Mouse (Mus musculus) splenic B cell, adult 2 months (primary cell): ENCODE measurements at regions not wholly inside any gene's neighbourhood (a gene's known extent, or its start where the extent isn't known, plus 50 kb on each side); places are given as distances from the start of the nearest gene placed in this dataset.
"Not testable (repeated sequence)": the region's sequence is repeated elsewhere in the genome, so short reads cannot be mapped to it uniquely, and the experiment has no call there.

Source experiments
- DNase-seq: peaks from one replicate; pipeline ENCODE4 v3.0.0-alpha.2; 2011; ENCODE audit warnings: low read depth, low spot score
- H3K27me3 ChIP-seq: 2 replicates; pipeline ENCODE4 v1.6.1; 2012; ENCODE audit warnings: mild to moderate bottlenecking, low read length, moderate library complexity, mixed read lengths; ENCODE audit not compliant: control insufficient read depth, poor library complexity, insufficient read depth, severe bottlenecking
- H3K36me3 ChIP-seq: 2 replicates; pipeline ENCODE4 v1.6.1; 2012; ENCODE audit warnings: mild to moderate bottlenecking, low read length, moderate library complexity, mixed read lengths; ENCODE audit not compliant: control insufficient read depth, poor library complexity, insufficient read depth, severe bottlenecking

GRCm38 (mm10) chr13:4935940-4936339 is 327.0 kb upstream of the Akr1e1 start:
- no peak for DNase-seq
- H3K36me3 ChIP-seq = no peaks in the 10 kb centered on the region
- no peaks in the 10 kb centered on the region for H3K27me3 ChIP-seq

- no peak for DNase-seq
- H3K36me3 ChIP-seq = no peaks in the 10 kb centered on the region
- no peaks in the 10 kb centered on the region for H3K27me3 ChIP-seq
Measured at GRCm38 (mm10) chr13:4939849-4940248, 330.9 kb upstream of the Akr1e1 start.

GRCm38 (mm10) chr13:4942490-4942889 is 333.5 kb upstream of the Akr1e1 start:
- DNase-seq = peak; percentile 13
- H3K36me3 ChIP-seq, H3K27me3 ChIP-seq: not testable (repeated sequence)

- no peak for DNase-seq
- H3K36me3 ChIP-seq = no peaks in the 10 kb centered on the region
- no peaks in the 10 kb centered on the region for H3K27me3 ChIP-seq
Measured at GRCm38 (mm10) chr13:4943046-4943445, 334.1 kb upstream of the Akr1e1 start.

- no peak for DNase-seq
Measured at GRCm38 (mm10) chr13:4955384-4955783, 346.4 kb upstream of the Akr1e1 start.

GRCm38 (mm10) chr13:4964824-4965223 is 355.9 kb upstream of the Akr1e1 start:
- DNase-seq = no peak
- Histone ChIP-seq H3K36me3 (no peaks in the 10 kb centered on the region), H3K27me3 (no peaks in the 10 kb centered on the region)

More at GRCm38 (mm10) chr13:4955384-4955783, 346.4 kb upstream of the Akr1e1 start:
- H3K27me3 ChIP-seq = no peaks in the 10 kb centered on the region
- no peaks in the 10 kb centered on the region for H3K36me3 ChIP-seq

GRCm38 (mm10) chr13:4970081-4970892 is 361.3 kb upstream of the Akr1e1 start:
- DNase-seq = no peak

GRCm38 (mm10) chr13:4971472-4972067 is 362.6 kb upstream of the Akr1e1 start:
- no peaks in the 10 kb centered on the region for H3K36me3 ChIP-seq
- H3K27me3 ChIP-seq = no peaks in the 10 kb centered on the region
- DNase-seq = no peak

More at GRCm38 (mm10) chr13:4970081-4970892, 361.3 kb upstream of the Akr1e1 start:
- Histone ChIP-seq H3K27me3 (no peaks in the 10 kb centered on the region), H3K36me3 (no peaks in the 10 kb centered on the region)

- Histone ChIP-seq H3K27me3 (no peaks in the 10 kb centered on the region), H3K36me3 (no peaks in the 10 kb centered on the region)
- no peak for DNase-seq
Measured at GRCm38 (mm10) chr13:4992876-4993275, 383.9 kb upstream of the Akr1e1 start.

- Histone ChIP-seq H3K36me3 (no peaks in the 10 kb centered on the region), H3K27me3 (no peaks in the 10 kb centered on the region)
- no peak for DNase-seq
Measured at GRCm38 (mm10) chr13:5008296-5008695, 399.3 kb upstream of the Akr1e1 start.

GRCm38 (mm10) chr13:5022439-5022838 is 413.5 kb upstream of the Akr1e1 start:
- H3K27me3 ChIP-seq = no peaks in the 10 kb centered on the region
- no peak for DNase-seq
- H3K36me3 ChIP-seq = no peaks in the 10 kb centered on the region

GRCm38 (mm10) chr13:5059859-5060258 is 450.9 kb upstream of the Akr1e1 start:
- DNase-seq = no peak
- no peaks in the 10 kb centered on the region for H3K36me3 ChIP-seq
- H3K27me3 ChIP-seq = no peaks in the 10 kb centered on the region

- DNase-seq = no peak
- no peaks in the 10 kb centered on the region for H3K27me3 ChIP-seq
- H3K36me3 ChIP-seq = no peaks in the 10 kb centered on the region
Measured at GRCm38 (mm10) chr13:5060462-5060861, 451.5 kb upstream of the Akr1e1 start.

GRCm38 (mm10) chr13:5107454-5107853 is 498.5 kb upstream of the Akr1e1 start:
- Histone ChIP-seq H3K36me3 (no peaks in the 10 kb centered on the region), H3K27me3 (no peaks in the 10 kb centered on the region)
- DNase-seq = no peak

- no peak for DNase-seq
- Histone ChIP-seq H3K36me3 (no peaks in the 10 kb centered on the region), H3K27me3 (no peaks in the 10 kb centered on the region)
Measured at GRCm38 (mm10) chr13:5154911-5155310, 545.9 kb upstream of the Akr1e1 start.
